Mouse (Mus musculus): Measurements from ENCODE around the gene Zfp850.
A peak's percentile ranks its signal among the peaks of the same experiment; 100 is the strongest.
"Not testable (repeated sequence)": the region's sequence is repeated elsewhere in the genome, so short reads cannot be mapped to it uniquely, and the experiment has no call there.

The Zfp850 gene

GRCm38 (mm10) chr7:28013549-28014444 lies at the start of gene Zfp850:
TSS of gene Zfp850 (minus strand) at chr7:28014115.
- peak; percentile 53 to 66 for DNase-seq (ENCODE audit: low read depth in 2 of 2, low spot score in 2 of 2)

- DNase-seq (ENCODE audit: low read depth in 2 of 2, low spot score in 2 of 2): no peak
These were observed 46.1 kb upstream of the Zfp850 start for GRCm38 (mm10) chr7:28059972-28060371.

- no peak for DNase-seq (ENCODE audit: low read depth in 2 of 2, low spot score in 2 of 2)
These were observed 39.4 kb upstream of the Zfp850 start for GRCm38 (mm10) chr7:28053046-28053930.

GRCm38 (mm10) chr7:28050584-28050983 lies 36.7 kb upstream of the Zfp850 start:
- DNase-seq (ENCODE audit: low read depth in 2 of 2, low spot score in 2 of 2): no peak

- DNase-seq (ENCODE audit: low read depth in 2 of 2, low spot score in 2 of 2): peak; percentile 96
These were observed 35.8 kb upstream of the Zfp850 start, which contains the start of gene Psmc4 for GRCm38 (mm10) chr7:28049476-28050409. TSS of gene Psmc4 (minus strand) at chr7:28050101.

- DNase-seq (ENCODE audit: low read depth in 2 of 2, low spot score in 2 of 2): no peak
These were observed 30.6 kb upstream of the Zfp850 start for GRCm38 (mm10) chr7:28044524-28044923.

- no peak for DNase-seq (ENCODE audit: low read depth in 2 of 2, low spot score in 2 of 2)
These were observed 513 bp upstream of the Zfp850 start for GRCm38 (mm10) chr7:28014445-28014810.

- DNase-seq (ENCODE audit: low read depth in 2 of 2, low spot score in 2 of 2): no peak
These were observed 3.6 kb downstream of the Zfp850 start for GRCm38 (mm10) chr7:28010271-28010670.

- DNase-seq (ENCODE audit: low read depth in 2 of 2, low spot score in 2 of 2): no peak
These were observed 31.7 kb downstream of the Zfp850 start for GRCm38 (mm10) chr7:27982197-27982596.

GRCm38 (mm10) chr7:27978683-27979528 lies 35.0 kb downstream of the Zfp850 start, which contains the start of gene Zfp780b:
TSS of gene Zfp780b (minus strand) at chr7:27979171.
- peak; percentile 54 to 66 for DNase-seq (ENCODE audit: low read depth in 2 of 2, low spot score in 2 of 2)

- DNase-seq (ENCODE audit: low read depth in 2 of 2, low spot score in 2 of 2): not testable (repeated sequence)
These were observed 64.5 kb downstream of the Zfp850 start for GRCm38 (mm10) chr7:27949451-27949850.

GRCm38 (mm10) chr7:27941869-27942268 lies 72.0 kb downstream of the Zfp850 start:
- DNase-seq (ENCODE audit: low read depth in 2 of 2, low spot score in 2 of 2): peak; percentile 13 to 39
